Mouse (Mus musculus) heart, embryonic 16.5 days (tissue): ENCODE measurements at regions not wholly inside any gene's neighbourhood (a gene's known extent, or its start where the extent isn't known, plus 50 kb on each side); places are given as distances from the start of the nearest gene placed in this dataset.

ENCODE experiments used
- ATAC-seq: fragments of 200-750 bp; cut with Nextera tagmentation; replicated peaks from 2 replicates; pipeline ENCODE4 v1.8.0; 2017; ENCODE audit warnings: moderate number of reproducible peaks; ENCODE audit not compliant: insufficient read depth, low FRiP score; ENCODE audit errors: extremely low read depth
- H3K27ac ChIP-seq: fragments of 300-500 bp; sonication (generic); 2 replicates; pipeline ENCODE4 v1.5.1; 2014; ENCODE audit warnings: mild to moderate bottlenecking, low read length, control low read depth, moderate library complexity
- H3K27me3 ChIP-seq: fragments of 300-500 bp; sonication (generic); 2 replicates; pipeline ENCODE4 v1.6.1; 2014; ENCODE audit warnings: low read length, mixed read lengths; ENCODE audit not compliant: control insufficient read depth, insufficient read depth
- H3K36me3 ChIP-seq: fragments of 300-500 bp; sonication (generic); 2 replicates; pipeline ENCODE4 v1.6.1; 2014; ENCODE audit not compliant: control insufficient read depth, insufficient read depth
- H3K4me1 ChIP-seq: fragments of 300-500 bp; sonication (generic); 2 replicates; pipeline ENCODE4 v1.6.1; 2014; ENCODE audit warnings: low read length, mixed read lengths; ENCODE audit not compliant: control insufficient read depth, insufficient read depth
- H3K4me2 ChIP-seq: fragments of 300-500 bp; sonication (generic); 2 replicates; pipeline ENCODE4 v1.6.1; 2014; ENCODE audit warnings: low read depth, mild to moderate bottlenecking, control low read depth, low read length
- H3K4me3 ChIP-seq: fragments of 300-500 bp; sonication (generic); 2 replicates; pipeline ENCODE4 v1.5.1; 2014; ENCODE audit warnings: mild to moderate bottlenecking, control low read depth, low read length
- H3K9ac ChIP-seq: fragments of 300-500 bp; sonication (generic); 2 replicates; pipeline ENCODE4 v1.6.1; 2014; ENCODE audit warnings: low read length, control low read depth
- H3K9me3 ChIP-seq: fragments of 300-500 bp; sonication (generic); replicated peaks from 2 replicates; pipeline ENCODE4 v1.6.1; 2016; ENCODE audit warnings: low read length; ENCODE audit not compliant: control insufficient read depth
- WGBS: fragments of 180-500 bp; shearing (Covaris S2); extraction: QIAGEN DNeasy Blood & Tissue Kit; methylation state at CpG from one replicate; pipeline ENCODE4 v1.1.7; 2014; 5-methylcytosine and 5-hydroxymethylcytosine counted together

GRCm38 (mm10) chr5:39143648-39144047 is 267.0 kb upstream of the Clnk start:
- no peaks in the 10 kb centered on the region for H3K36me3 ChIP-seq
- H3K4me1 ChIP-seq, result peaks cover 7% of the 10 kb centered on the region; the same call in 1 of the 2 replicates
- H3K9me3 ChIP-seq, result no peaks in the 10 kb centered on the region
- no peaks in the 10 kb centered on the region for H3K27me3 ChIP-seq
- ATAC-seq, result peak; percentile 85
- WGBS, result 20% methylated on average over 4 of the region's 4 CpGs
- no peak overlapping the region for H3K4me3 ChIP-seq
- no peak overlapping the region for H3K9ac ChIP-seq
- H3K27ac ChIP-seq, result no peak overlapping the region
- no peak overlapping the region for H3K4me2 ChIP-seq

- no peaks in the 10 kb centered on the region for H3K27me3 ChIP-seq
- H3K27ac ChIP-seq, result no peak overlapping the region
- WGBS, result 83% methylated on average over 3 of the region's 3 CpGs
- no peaks in the 10 kb centered on the region for H3K36me3 ChIP-seq
- ATAC-seq, result no peak
- H3K9ac ChIP-seq, result no peak overlapping the region
- no peaks in the 10 kb centered on the region for H3K4me1 ChIP-seq
- H3K4me3 ChIP-seq, result no peak overlapping the region
- no peak overlapping the region for H3K4me2 ChIP-seq
- no peaks in the 10 kb centered on the region for H3K9me3 ChIP-seq
These were observed 261.8 kb upstream of the Clnk start for GRCm38 (mm10) chr5:39138375-39138774.

- no peak overlapping the region for H3K27ac ChIP-seq
- no peak overlapping the region for H3K4me2 ChIP-seq
- H3K9ac ChIP-seq, result no peak overlapping the region
- H3K9me3 ChIP-seq, result no peaks in the 10 kb centered on the region
- ATAC-seq, result 0 out of 2 replicates have a peak, but pooled peaks have one; percentile 23
- no peaks in the 10 kb centered on the region for H3K27me3 ChIP-seq
- H3K36me3 ChIP-seq, result no peaks in the 10 kb centered on the region
- H3K4me1 ChIP-seq, result no peaks in the 10 kb centered on the region
- H3K4me3 ChIP-seq, result no peak overlapping the region
These were observed 252.3 kb upstream of the Clnk start for GRCm38 (mm10) chr5:39128931-39129330.

- no peak for ATAC-seq
- Histone ChIP-seq H3K36me3 (no peaks in the 10 kb centered on the region), H3K9ac (no peak overlapping the region), H3K4me1 (no peaks in the 10 kb centered on the region), H3K4me2 (no peak overlapping the region), H3K4me3 (no peak overlapping the region), H3K27ac (no peak overlapping the region), H3K27me3 (no peaks in the 10 kb centered on the region), H3K9me3 (no peaks in the 10 kb centered on the region)
- 73% methylated on average over 4 of the region's 4 CpGs for WGBS
These were observed 250.2 kb upstream of the Clnk start for GRCm38 (mm10) chr5:39126833-39127232.

GRCm38 (mm10) chr5:39126270-39126691 is 249.7 kb upstream of the Clnk start:
- 59% methylated on average over 2 of the region's 2 CpGs for WGBS
- no peak overlapping the region for H3K27ac ChIP-seq
- no peak overlapping the region for H3K4me2 ChIP-seq
- H3K4me3 ChIP-seq, result no peak overlapping the region
- no peak overlapping the region for H3K9ac ChIP-seq
- no peaks in the 10 kb centered on the region for H3K4me1 ChIP-seq
- ATAC-seq, result no peak
- no peaks in the 10 kb centered on the region for H3K9me3 ChIP-seq
- no peaks in the 10 kb centered on the region for H3K27me3 ChIP-seq
- no peaks in the 10 kb centered on the region for H3K36me3 ChIP-seq

GRCm38 (mm10) chr5:39110336-39110735 is 233.7 kb upstream of the Clnk start:
- no peak overlapping the region for H3K27ac ChIP-seq
- no peaks in the 10 kb centered on the region for H3K27me3 ChIP-seq
- ATAC-seq, result no peak
- no peak overlapping the region for H3K9ac ChIP-seq
- H3K4me2 ChIP-seq, result no peak overlapping the region
- H3K36me3 ChIP-seq, result no peaks in the 10 kb centered on the region
- H3K4me1 ChIP-seq, result no peaks in the 10 kb centered on the region
- 67% methylated on average over 1 of the region's 1 CpGs for WGBS
- no peak overlapping the region for H3K4me3 ChIP-seq
- no peaks in the 10 kb centered on the region for H3K9me3 ChIP-seq

- no peak for ATAC-seq
- 72% methylated on average over 3 of the region's 3 CpGs for WGBS
- no peak overlapping the region for H3K4me3 ChIP-seq
- no peaks in the 10 kb centered on the region for H3K36me3 ChIP-seq
- no peak overlapping the region for H3K9ac ChIP-seq
- no peaks in the 10 kb centered on the region for H3K9me3 ChIP-seq
- H3K4me2 ChIP-seq, result no peak overlapping the region
- H3K4me1 ChIP-seq, result no peaks in the 10 kb centered on the region
- H3K27ac ChIP-seq, result no peak overlapping the region
- no peaks in the 10 kb centered on the region for H3K27me3 ChIP-seq
These were observed 232.9 kb upstream of the Clnk start for GRCm38 (mm10) chr5:39109526-39109925.

- Histone ChIP-seq H3K27me3 (no peaks in the 10 kb centered on the region), H3K4me3 (no peak overlapping the region), H3K9me3 (no peaks in the 10 kb centered on the region), H3K36me3 (no peaks in the 10 kb centered on the region), H3K4me1 (no peaks in the 10 kb centered on the region; the same call in 1 of the 2 replicates), H3K9ac (no peak overlapping the region), H3K27ac (no peak overlapping the region), H3K4me2 (no peak overlapping the region)
- 34% methylated on average over 5 of the region's 5 CpGs for WGBS
- no peak for ATAC-seq
These were observed 222.5 kb upstream of the Clnk start for GRCm38 (mm10) chr5:39099113-39099512.

- 66% methylated on average over 3 of the region's 3 CpGs for WGBS
- Histone ChIP-seq H3K9ac (no peak overlapping the region), H3K27me3 (no peaks in the 10 kb centered on the region), H3K27ac (no peak overlapping the region), H3K4me2 (no peak overlapping the region), H3K36me3 (no peaks in the 10 kb centered on the region), H3K4me3 (no peak overlapping the region), H3K9me3 (no peaks in the 10 kb centered on the region), H3K4me1 (no peaks in the 10 kb centered on the region; the same call in 1 of the 2 replicates)
- ATAC-seq, result no peak
These were observed 218.3 kb upstream of the Clnk start for GRCm38 (mm10) chr5:39094875-39095274.
